Mouse (Mus musculus) left cerebral cortex, adult 9 months (tissue): ENCODE results near the gene Zfp445.
A peak's percentile ranks its signal among the peaks of the same experiment; 100 is the strongest.
"Not testable (repeated sequence)": the region's sequence is repeated elsewhere in the genome, so short reads cannot be mapped to it uniquely, and the experiment has no call there.

ENCODE experiments used
- DNase-seq, 2 experiments: peaks; one replicate each; pipeline ENCODE4 v3.0.0; 2022; ENCODE audit warnings: low spot score in 2 of 2

The Zfp445 gene

DNA sequence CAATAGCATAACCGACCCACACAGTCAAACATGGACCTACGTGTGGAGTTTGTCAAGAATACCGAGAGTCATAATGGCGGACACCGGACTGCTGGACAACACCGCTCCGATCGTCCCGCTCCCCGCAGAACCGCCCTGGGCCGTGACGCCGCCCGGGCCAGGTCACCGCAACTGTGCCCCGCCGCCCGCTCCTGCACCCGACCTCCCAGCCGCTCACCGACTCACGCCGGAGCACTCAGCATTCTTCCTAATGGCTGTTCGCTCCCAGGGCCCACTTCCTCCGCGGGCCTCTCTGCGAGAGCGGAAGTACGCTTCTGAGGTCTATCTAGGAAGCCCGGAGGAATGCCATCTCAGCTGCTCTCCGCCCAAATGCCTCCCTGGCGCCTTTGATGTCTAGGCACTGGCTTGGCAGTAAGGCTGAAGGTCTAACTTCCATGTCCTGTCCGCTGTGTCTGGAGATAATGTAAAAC lies at the start of gene Zfp445:
Zfp445 (minus strand) TSS at position 310 of the 470 bp plus-strand sequence.
- peak; percentile 39 to 82 for DNase-seq

DNA sequence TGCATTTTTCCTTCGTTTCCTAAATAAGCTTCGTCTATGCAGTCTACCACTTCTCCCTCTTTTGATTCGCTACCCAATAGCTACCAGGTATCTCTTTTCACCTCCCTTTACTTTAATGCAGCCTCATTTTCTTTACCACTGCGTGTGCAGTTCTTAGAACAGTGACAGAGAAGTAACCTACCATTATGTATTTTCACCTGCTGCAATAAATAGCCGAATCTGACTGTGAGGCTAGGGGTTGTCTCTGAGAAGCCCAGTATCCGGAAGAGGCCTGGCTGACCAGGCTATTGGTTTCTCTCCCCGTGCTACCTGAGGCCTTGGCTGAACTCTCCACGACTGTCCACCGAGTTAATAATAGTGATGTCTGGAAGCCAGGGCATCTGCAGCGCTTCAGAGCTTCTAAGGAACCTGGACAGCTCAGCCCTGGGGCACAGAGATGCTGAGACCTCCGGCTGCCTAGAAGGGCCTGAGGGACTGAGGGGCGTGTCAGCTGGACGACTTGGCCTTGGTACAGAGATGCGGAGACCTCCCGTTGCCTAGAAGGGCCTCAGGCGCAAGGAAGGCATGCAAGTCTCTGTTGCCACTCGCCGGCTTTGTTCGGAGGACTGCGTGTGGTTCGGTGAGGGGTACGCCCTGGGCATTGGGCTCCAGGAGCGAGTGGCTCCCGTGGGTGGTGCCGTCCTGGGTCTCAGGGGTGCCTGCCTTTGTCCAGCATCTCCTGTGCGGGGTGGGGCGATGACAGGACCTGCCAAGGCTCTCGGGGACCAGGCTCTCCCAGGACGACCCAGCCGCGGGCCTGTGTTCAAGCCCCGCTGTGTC lies 37.1 kb upstream of the Zfp445 start:
- peak in 1 of 2 experiments; percentile 44 for DNase-seq

DNA sequence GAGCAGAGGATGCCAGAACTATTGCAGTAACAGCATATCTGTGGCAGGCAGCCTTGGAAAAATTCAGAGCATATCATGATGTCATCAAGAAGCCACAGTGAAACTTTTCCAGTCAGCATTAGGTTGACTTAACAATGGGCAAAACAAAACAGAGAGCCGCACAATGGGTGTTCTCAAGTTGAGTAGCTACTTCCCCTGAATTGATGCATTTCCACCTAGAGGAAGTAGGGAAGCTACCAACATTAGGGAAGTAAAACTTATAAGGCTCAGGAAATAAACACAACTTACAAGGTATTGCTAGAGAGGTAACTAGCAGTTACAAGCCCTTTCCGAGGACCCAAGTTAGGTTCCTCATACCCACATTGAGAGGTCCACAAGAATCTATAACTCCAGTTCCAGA lies 35.2 kb upstream of the Zfp445 start:
- no peak for DNase-seq

DNA sequence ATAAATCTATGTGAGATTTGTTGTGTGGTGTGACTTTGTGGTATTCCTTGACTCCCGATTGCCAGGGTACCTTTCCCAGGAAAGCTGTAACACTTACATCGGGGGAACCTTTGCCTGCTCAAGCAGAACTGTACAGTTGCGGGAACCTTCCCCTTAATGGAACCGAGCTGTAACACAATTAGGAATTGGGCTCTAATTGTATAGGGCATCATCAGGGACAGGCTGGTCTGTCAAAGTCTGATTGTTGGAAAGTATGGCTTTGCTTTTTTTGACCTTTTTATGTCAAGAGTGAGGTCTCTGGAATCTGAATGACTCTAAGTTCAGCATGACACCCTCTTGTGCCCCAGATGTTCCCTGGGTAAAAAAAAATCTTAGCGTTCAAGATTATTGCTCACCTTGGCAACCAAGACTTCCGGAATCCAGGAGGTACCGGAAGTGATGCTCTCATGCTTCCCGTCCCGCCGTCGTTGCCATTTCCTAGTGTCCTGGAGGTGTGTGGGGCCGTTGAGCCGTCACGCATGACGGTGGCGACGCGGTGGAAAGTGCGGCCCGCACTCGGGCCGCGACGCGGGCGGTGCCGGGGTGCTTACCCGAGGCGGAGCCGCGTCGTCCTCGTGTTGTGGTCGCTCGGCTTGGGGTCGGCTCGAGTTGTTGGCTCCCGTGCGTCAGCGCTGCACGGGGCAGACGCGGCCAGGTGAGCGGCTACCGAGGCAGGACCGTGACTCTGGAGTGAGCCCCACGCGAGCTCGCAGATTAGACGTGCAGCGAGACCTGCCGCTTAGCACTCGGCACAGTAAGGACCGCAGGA lies 20.8 kb upstream of the Zfp445 start:
- DNase-seq: peak; percentile 47 to 64

DNA sequence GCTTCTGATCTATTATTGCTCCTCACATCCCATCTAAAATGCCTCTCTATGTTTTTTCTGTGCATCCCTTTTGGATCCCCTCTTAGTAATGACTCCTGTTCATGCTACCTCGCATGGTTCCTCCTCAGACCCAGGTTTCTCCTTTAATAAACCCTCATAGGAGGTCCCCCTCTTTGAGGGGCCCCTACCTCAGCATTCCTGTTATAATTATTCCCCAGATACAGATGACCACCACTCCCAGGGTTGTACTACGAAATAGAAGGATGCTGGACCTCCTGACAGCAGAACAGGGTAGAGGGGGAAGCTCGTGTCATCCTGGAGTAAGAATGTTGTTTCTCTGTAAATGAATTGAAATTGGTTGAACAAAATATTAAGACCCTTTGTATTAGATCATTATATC lies 19.6 kb upstream of the Zfp445 start, which contains the start of gene Zkscan7:
Zkscan7 (plus strand) TSS at position 301 of the 400 bp plus-strand sequence.
- no peak for DNase-seq

DNA sequence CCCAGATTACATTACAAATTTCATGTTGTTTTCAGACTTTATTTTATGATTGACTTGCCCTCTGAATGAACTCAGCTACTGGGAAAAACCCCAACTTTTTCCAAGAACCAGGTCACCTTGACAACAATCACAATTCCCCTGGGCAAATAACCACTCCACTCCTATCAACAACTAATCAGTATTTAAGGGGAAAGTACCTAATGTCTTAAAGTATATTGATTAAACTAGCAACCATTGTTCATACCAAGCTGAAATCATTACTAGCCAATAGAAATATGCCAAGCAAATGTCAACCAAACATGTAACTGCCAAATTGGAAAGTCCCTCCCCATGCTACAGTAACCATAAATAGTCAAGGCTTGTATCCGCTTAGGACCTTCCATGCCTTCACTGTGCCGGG lies 9.3 kb upstream of the Zfp445 start:
- DNase-seq: no peak

DNA sequence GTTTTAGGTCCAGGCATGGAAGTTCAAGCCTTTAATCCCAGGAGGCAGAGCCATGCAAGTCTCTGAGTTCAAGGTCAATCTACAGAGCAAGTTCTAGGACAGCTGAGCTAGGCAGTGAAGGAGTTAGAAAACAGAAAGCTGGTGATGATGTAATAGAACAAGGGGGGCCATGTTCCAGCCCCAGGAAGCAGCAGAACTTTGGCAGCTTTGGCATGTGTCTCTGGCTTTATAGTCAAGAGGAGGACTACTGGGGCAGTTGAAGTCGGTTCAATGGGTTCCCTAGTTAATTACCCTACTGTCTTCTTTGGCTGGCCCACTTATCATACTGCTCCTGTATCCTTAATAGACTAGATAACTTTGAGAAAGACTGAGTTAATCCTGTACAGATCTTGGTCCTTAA lies 8.8 kb upstream of the Zfp445 start:
- DNase-seq: no peak

DNA sequence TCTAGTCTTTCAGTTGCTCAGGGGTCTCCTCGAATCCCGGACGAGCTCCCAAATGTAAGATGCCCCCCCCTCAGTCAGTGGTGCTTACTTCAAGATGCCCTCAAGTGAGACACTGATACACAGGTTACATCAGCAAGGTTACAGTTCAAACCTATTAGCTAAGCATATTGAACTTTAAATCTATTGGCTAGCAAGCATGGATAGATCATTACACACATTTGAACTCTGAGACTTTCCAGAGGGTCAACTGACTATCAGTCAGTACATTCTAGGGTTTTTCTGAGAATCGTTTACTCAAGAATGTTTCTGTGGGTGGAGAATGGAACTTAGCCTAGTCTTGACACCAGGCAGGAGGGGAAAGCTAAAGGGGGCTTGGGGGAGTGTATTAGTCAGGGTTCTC lies 6.8 kb upstream of the Zfp445 start:
- DNase-seq: no peak

DNA sequence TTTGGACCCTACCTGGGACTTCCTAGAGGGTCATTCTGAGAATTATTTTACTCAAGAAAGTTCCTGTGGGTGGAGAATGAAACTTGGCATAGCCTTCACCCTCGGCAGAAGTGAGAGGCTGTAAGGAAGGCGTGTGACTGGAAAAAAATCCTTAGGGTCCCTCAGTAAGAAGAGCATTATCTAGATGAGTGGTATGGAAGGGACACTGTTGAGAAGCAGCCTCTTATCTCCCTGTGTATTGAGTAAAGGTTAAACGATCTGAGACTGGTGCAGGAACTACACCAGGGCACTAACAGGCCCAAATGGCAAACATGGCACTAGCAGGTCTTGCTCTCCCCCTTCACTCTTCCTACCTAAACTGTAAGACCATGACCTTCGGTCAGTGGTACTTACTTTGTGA lies 386 bp upstream of the Zfp445 start:
- no peak for DNase-seq

DNA sequence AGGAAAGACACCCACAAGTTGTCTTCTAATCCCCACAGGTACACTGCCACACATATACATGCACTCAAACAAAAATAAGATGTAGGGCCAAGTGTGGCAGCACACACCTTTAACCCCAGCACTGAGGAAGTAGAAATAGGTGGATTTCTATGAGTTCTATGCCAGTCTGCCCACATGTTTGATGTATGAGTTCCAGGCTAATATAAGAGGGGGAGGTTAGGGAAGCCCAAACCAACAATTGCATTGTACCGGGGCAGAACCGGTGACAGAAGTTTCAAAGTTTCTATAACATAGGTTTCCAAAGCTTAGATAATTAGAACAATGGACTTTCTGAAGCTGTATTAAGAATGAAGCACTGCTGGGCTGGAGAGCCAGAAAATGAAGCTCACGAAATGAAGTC lies 958 bp downstream of the Zfp445 start:
- no peak for DNase-seq

DNA sequence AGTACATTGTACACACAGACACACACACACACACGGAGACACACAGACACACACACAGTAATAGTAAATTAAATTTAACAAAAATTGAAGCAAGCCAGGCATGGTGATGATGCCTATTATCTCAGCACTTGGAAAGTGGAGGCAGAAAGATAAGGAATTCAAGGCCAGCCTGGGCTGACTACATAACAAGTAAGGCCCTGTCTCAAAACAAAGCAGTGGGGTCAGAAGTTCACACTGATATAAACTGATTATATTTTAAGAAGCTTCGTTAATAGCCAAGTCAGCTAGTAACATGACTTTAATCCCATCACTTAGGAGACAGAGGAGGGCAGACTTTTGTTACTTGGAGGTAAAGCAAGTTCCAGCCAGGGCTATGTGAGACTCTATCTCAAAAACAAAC lies 2.1 kb downstream of the Zfp445 start:
- DNase-seq: no peak

DNA sequence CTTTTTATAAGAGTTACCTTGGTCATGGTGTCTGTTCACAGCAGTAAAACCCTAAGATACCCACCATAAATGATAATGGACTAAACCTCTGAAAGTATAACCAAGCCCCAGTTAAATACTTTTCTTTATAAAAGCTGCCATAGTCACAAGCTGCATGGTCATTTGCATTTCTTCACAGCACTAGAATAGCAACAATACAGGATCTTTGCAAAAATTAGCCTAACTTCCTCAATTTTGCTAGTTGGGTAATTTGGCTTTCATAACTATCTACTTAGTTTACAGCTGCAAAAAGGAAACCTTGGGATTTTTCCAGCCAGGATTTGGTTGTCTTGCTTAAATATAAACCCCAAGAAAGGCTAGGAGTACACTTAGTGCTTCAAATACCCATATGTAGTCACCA lies 5.1 kb downstream of the Zfp445 start:
- no peak for DNase-seq

DNA sequence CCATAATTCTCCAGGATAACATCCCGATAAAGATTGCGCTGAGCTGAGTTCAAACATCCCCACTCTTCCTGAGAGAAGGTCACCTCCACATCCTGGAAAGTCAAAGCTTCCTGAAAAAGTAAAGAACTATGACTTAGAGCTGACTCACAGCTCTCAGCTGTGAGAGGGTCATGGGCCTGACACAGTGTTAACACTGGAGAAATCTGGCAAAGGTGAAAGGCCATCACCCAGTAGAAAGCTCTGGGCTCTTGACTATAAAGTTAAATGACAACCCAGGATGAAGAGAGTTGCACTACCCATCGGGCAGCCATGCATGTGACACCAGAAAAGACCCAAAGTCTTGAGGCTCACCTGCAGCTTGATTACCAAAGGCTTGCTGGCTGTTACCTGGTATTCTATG lies 9.1 kb downstream of the Zfp445 start:
- no peak for DNase-seq

DNA sequence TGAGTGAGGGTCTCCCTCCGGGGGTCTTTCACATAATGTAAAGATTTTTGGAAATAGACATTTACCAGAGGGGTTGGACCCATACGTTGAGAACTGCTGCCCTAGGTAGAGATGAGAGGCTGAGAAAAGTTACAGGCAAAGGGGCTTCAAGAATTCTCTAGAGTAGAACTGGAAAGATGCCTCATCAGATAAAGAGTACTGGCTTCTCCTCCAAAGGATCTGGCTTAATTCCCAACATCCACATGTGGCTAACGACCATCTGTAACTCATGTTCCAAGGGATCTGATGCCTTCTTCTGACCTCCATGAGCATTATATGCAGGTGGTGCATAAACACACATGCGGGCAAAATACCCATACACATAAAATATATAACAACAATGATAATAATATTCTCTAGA lies 10.2 kb downstream of the Zfp445 start:
- DNase-seq: no peak

DNA sequence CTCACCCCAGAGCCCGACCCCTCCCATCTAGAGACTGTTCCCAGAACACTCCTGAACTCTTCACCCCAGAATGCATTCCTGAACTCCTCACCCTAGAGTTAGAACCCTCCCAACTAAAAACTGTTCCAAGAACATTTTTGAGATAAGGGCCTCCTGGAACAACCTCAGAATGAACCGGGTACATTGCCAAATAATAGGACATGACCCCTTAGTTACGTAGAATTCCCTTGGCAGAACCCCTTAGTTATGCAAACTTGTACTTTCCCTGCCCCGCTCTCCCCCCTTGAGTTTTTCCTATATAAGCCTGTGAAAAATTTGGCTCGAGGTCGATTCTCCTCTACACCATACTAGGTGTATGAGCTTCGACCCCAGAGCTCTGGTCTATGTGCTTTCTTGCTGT lies 10.7 kb downstream of the Zfp445 start:
- DNase-seq: not testable (repeated sequence)

DNA sequence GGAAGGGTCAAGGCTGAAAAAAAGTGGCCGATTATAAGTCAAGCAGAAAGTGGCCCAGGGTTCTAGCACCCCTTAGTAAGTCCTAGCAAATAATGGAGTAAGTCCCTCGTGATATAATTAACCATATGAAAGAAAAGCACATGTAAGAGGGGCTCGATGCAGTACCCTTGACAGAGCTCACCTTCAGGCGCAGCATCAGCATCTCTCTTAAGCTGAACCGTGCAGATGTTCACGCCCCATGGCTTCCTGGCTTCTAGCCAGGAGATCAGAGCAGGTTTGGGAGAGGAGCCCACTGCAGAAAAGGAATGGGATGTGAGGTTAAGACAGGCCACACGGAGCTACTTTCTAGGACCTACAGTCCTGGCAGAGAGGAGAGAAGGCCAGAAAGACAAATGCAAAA lies 11.3 kb downstream of the Zfp445 start:
- DNase-seq: no peak

DNA sequence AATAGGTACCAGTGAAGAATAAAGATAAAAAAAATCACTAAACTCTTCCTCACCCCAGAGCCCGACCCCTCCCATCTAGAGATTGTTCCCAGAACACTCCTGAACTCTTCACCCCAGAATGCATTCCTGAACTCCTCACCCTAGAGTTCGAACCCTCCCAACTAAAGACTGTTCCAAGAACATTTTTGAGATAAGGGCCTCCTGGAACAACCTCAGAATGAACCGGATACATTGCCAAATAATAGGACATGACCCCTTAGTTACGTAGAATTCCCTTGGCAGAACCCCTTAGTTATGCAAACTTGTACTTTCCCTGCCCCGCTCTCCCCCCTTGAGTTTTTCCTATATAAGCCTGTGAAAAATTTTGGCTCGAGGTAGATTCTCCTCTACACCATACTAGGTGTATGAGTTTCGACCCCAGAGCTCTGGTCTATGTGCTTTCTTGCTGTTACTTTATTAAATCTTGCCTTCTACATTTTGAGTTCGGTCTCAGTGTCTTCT lies 17.9 kb downstream of the Zfp445 start:
- DNase-seq: not testable (repeated sequence)

DNA sequence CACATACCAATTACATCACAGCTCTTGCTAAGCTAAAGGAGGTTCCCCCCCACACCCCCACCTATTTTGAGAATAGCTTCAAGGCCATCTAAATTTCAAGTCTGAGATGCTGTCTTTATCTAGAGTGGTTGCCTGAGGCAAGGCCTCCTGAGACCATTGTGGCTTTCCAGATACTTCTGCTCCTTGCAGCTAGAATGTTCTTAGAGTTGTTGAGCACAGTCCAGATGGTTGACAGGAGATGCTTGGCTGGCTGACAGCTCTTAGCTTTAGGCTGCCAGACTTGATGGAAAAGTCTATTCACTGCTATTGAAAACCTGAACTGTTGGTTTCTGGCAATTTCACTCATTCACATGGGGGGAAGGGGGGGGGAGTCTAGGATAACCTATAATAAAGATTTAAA lies 19.6 kb downstream of the Zfp445 start:
- DNase-seq: peak; percentile 25 to 48

DNA sequence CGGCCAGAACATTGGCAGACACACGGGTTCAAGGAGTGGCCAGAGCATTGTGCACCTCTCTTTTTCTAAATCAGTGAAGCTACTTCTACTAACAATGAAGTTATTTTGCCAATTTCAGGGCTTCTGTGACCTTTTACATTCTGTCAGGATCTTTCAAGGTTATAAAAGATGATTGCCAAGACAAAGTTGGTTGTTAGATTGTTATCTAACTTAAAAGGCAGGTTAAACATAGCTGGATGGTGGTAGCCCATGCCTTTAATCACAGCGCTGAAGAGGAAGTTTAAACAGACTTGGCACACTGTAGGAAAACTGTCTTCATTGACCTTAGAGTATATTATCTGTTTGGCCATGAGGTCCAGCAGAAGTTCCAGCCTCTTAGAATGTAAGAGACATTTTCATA lies 20.2 kb downstream of the Zfp445 start:
- DNase-seq: no peak

DNA sequence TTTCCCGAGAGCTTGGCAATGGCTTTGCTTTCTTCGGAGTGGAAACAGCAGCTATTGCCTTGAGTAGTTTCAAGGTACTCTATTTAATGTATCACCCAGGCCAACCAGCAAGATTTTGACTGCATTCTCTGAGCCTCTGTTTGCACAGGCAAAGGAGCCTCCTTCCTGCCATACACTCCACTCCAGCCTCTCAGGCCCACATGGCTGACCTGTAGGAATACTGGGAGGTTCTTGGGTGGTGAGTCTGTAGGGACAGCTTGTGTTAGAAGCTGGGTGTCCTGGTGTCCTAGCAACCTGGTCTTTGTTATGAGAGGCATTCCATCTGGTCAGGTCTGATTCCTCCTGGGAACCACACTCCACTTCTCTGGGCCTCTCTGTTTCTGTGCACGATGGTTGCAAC lies 22.0 kb downstream of the Zfp445 start, which contains the start of gene Gm35549:
Gm35549 (minus strand) TSS at position 276 of the 400 bp plus-strand sequence.
- no peak for DNase-seq

DNA sequence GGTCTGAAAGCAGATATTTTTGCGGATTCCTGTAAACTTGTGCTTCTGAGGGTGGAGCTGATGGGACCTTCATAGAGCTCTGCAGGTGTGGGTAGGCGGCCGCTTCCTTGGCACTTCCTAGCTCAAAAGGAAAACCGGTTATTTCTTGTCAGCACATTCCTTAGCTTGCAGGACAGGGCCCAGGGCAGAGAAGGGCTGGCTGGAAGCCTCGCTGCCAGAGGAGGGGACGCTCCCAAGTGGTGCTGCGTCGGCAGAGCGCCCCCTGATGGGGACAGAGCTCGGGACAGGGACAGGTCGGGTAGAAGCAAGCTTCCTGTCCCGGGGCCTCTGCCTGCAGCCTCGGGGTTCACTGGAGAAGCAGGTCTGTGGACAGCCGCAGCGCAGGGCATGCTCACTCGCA lies 28.1 kb downstream of the Zfp445 start:
- peak in 1 of 2 experiments; percentile 8 for DNase-seq

DNA sequence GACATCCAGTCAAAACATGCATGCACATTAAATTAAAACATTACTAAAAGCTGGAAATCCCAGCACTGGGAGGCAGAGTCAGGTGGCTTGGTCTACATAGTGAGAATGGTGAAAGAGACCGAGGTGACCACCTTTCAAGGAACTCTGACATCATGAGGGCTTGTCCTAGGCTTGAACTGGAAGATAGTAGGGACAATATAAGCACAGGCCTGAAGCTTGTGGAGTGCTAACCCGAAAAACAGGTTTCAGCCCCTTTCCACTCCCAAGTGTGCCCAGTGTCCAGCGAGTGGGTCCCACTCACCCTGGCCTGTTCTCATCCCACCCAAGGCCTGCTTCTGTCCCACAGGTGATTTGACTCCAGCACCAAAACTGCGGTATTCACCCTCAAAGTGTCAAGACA lies 28.6 kb downstream of the Zfp445 start:
- no peak for DNase-seq

DNA sequence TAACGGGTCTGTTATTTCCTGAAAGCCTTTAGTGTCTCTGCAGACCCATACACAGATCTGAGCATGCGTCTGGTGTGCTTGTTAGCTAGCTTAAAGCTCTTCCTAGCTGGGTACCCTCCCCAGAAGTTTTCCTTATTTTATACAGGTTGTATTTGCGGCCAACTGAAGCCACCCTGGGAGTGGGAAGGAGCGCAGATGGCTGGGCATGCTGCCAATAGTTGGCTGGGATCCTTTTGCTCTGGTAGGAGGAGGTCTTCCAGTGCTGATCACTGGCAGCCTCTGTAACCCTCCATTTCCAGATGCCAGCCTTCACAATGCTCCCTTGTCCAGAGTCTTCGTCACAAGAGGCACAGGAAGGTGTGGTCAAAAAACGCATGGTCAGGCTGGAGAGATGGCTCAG lies 29.0 kb downstream of the Zfp445 start:
- DNase-seq: peak; percentile 20 to 67
